Mouse (Mus musculus) MEL (cell line): ENCODE measurements around the gene Surf2.

Source experiments
- ELF1 ChIP-seq: IDR thresholded peaks from 2 replicates; pipeline ENCODE4 v1.6.1; 2014; ENCODE audit warnings: low read depth, mild to moderate bottlenecking, inconsistent platforms, low read length, improper control_type of control experiment, moderate library complexity
- GATA1 ChIP-seq: IDR thresholded peaks from 2 replicates; pipeline ENCODE4 v1.6.1; 2011; ENCODE audit warnings: low read depth, low read length, improper control_type of control experiment
- ZC3H11A ChIP-seq: IDR thresholded peaks from 2 replicates; pipeline ENCODE4 v1.6.1; 2012; ENCODE audit warnings: low read depth, mild to moderate bottlenecking, inconsistent platforms, low read length, improper control_type of control experiment

GRCm38 (mm10) chr2:26952866-26953265 is 36.7 kb downstream of the Surf2 start:
- TF ChIP-seq ZC3H11A, result no peak
- TF ChIP-seq GATA1, result no peak
- no peak for TF ChIP-seq ELF1
